Mouse (Mus musculus): Measurements from ENCODE around the gene Mrpl52.
A peak's percentile ranks its signal among the peaks of the same experiment; 100 is the strongest.

The Mrpl52 gene

GRCm38 (mm10) chr14:54471467-54471866, 44.8 kb downstream of the Mrpl52 start:
- DNase-seq (ENCODE audit: low read depth, low spot score): no peak

GRCm38 (mm10) chr14:54472671-54473070, 46.0 kb downstream of the Mrpl52 start:
- DNase-seq (ENCODE audit: low read depth, low spot score): no peak

GRCm38 (mm10) chr14:54474744-54475143, 48.0 kb downstream of the Mrpl52 start:
- no peak for DNase-seq (ENCODE audit: low read depth, low spot score)

- DNase-seq (ENCODE audit: low read depth, low spot score): peak; percentile 70
Observed at GRCm38 (mm10) chr14:54475941-54476844, 49.5 kb downstream of the Mrpl52 start, which contains the start of gene Rem2. TSS of gene Rem2 (plus strand) at chr14:54476100.

- no peak for DNase-seq (ENCODE audit: low read depth, low spot score)
Observed at GRCm38 (mm10) chr14:54477172-54477909, 50.6 kb downstream of the Mrpl52 start.
